Mouse (Mus musculus) fibroblast of lung, adult 2 months (primary cell): ENCODE results near the gene Tmem43.
A peak's percentile ranks its signal among the peaks of the same experiment; 100 is the strongest.

Experiments
- DNase-seq: peaks from one replicate; pipeline ENCODE4 v3.0.0-alpha.2; 2011; ENCODE audit warnings: low read depth

Gene Tmem43

DNA sequence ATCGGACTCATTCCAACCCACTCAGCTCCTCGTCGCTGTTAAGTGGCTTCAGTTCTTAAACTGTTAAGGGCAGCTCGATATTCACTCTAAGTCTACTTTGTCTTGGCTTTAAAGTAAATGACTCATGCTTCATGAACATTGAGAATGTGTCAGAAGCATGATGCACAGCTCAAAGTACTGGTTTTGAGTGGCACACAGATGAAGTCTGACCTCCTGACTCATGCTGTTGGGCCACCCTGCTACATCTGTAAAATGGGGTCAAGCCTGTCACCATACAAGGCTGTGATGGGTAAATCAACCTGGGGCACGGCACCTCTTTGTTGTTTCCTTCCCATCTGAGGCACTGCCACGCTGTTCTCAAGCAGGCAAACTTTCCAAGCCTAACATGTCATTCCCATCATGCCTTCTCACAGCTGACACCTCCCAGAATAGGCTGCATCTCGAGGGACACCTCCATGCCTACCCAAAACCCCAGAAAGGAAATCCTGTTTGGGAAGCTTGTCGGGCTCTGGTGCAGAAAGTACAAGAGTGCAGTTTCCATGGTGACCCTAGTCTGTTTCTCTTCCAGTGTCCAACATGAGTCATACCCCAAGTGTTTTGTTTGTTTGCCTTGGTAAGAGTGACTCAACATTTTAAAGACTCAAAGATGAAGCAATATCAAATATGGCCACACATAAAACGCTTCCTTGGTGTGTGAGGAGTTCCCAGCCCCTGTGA, 15.2 kb downstream of the Tmem43 start:
- peak; percentile 87 for DNase-seq

DNA sequence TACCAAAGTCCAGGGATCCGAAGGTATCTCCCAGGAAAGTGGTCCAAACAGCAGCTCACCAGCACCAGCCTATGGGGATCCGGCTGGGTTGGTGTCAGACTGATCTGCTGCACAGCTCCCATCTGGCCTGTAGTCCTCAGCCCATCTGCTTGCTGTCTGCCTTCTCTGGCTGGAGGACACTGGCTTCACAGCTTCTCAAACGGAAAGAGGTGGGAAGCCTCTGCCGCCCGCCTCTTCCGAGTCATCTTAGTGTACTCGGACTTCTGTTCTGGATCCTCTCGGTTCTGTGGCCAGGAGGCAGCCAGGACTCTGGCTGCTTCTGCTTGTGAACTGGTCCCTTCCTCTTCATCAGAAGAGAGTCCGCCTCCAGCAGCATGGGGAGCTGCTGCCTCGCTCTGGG, 16.4 kb downstream of the Tmem43 start:
- DNase-seq = no peak

DNA sequence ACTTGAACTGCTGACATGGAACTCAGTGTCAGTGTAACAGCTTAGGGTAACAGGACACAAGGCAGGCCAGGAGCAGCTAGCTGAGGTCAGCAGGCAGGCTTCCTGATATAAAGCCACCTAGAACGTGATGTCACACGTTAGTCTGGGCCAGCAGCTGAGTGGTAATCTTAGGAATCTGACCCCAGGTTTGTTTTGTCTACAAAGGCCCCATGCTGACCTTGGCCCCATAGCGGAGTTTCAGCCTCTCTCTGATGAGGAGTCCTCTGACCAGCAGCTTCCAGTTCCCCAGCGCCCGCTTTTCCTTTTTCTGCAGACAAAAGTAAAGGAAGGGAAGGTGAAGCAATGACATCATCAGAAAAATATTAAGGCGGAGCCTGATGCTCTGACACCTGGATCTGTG, 17.5 kb downstream of the Tmem43 start:
- DNase-seq = no peak

DNA sequence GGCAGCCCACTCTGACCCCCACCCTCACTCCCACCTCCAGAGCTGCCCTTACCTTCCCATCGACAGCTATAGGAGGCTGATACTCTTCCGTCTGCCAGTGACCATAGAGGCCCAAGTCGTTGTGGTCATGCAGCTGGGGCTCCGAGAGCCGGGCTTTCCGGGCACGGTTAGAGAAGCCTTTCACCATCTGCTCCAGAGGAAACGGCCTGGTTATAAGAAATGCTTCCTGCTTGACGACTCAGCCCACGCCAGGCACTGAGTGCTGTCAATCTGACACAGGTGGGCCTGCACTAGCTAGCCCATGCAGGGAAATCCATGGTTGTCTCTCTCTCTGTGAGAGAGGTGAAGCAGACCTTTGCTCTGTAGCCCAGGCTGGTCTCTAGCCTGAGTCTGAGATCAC, 19.6 kb downstream of the Tmem43 start:
- DNase-seq = no peak

- DNase-seq = no peak
Observed at GRCm38 (mm10) chr6:91494526-91494925, 21.0 kb downstream of the Tmem43 start.

- DNase-seq = no peak
Observed at GRCm38 (mm10) chr6:91503302-91503701, 29.8 kb downstream of the Tmem43 start.

DNA sequence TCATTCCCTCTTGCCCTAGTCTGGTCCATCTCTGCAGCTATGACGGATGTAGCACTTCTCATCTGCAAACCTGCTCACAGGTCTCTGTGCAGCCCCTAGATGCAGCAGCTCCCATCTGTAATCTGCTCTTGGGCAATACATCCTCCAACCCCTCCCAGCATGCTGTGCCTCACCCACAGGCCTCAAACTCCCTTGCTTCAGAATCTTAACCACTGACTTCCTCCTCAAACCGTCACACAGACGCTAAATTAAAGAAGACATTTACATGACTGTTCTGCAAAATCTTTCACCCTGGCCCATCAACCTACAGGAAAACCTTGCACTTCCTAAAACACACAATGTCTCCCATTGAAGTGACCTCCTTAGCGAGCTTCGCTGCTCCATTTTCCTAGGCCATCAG, 32.5 kb downstream of the Tmem43 start:
- no peak for DNase-seq

DNA sequence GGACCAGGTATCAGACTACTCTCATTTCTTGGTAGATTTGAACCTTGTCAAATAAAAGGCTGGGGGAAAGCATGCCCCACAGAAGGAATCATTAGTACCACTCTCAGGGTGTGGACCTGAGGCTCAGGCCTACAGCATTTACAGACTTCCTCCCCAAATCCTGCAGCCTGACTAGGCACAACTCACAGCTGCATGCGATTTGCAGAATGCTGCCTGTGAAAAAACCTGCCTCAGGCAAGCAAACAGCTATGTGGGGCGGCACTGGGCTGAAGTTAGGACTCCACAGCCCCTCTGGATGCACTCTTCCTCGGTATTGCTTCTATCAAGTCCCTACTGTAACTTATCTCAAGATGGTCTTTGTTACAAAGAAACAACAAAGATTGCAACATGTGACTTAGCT, 34.5 kb downstream of the Tmem43 start:
- DNase-seq = no peak

DNA sequence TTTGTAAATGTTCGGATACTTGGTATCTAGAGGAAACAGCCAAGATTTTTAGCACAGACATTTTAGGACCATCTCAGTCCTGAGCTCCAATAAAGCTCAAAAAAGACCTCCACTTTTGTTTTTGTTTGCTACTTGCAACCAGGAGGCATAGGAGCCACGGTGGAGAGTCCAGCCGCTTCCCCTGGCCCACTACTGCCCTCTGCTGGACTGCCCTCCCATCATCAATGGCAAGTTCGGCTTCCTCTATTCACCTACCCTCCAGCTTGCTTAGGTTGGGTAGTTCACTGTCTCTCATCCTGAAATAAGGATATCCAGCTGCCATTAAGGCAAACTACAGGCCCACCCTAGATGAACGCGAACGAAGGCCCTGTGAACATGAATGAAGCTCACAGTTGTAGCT, 35.8 kb downstream of the Tmem43 start:
- no peak for DNase-seq

DNA sequence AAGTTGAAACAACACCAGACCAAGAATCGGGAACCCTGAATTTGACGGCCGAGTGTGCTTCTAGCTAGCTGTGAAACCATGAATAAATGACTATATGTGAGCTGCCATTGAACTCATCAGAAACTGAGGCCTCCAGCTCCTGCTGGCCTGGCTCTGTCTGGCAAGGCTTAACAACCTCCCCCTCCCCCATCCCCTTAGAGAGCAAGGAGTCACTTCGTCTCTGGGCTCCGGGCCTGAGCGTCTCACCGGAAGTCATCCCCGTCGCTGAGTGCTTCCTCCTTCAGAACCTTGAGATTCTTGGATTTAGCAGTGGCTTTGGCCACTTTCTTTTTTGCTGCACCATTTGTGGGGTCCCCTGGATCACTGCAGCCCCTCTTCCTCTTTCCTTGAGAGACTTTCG, 36.7 kb downstream of the Tmem43 start:
- DNase-seq = no peak

DNA sequence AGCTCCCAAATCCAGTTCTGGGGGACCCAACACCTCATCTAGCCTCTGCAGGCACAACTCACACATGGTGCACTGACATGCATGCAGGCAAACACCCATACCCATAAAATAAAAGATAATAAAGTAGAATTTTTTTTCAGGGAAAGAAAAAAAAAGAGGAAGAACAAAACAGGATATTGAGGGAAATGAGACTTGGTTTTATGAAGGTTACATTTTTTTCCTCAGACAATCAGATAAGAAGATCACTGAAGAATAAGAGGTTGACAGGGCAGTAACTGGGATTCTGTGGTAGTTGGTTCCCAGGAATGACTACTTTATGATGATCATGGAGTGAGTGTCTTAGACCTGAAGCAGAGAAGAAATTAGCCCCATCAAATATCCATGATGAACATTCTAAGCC, 40.6 kb downstream of the Tmem43 start:
- no peak for DNase-seq

- no peak for DNase-seq
Observed at GRCm38 (mm10) chr6:91514737-91515362, 41.3 kb downstream of the Tmem43 start.

- DNase-seq = peak; percentile 91
Observed at GRCm38 (mm10) chr6:91515545-91516449, 42.3 kb downstream of the Tmem43 start, which contains the start of the genes Xpc and Lsm3. Xpc (minus strand) TSS chr6:91515888. Lsm3 (plus strand) TSS chr6:91515928.

- no peak for DNase-seq
Observed at GRCm38 (mm10) chr6:91518454-91519020, 45.0 kb downstream of the Tmem43 start.

DNA sequence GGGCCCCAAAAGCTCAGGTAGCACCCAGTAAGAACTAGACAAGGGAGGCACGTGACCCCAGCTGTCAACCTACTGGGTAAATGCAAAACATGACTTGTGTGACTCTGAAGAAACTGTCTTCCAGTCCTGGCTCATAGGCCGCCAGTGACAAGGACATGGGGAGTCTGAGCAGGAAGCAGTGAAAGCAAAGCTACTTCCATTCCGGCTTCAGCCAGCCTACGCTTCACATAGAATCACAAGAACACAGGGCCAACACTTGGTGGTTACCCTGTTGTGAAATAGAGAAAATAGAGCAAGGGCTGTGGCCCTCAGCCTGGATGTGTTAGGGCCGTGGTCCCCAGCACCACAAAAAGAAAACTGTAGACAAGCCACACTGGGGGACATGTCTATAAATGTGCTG, 49.3 kb downstream of the Tmem43 start:
- no peak for DNase-seq

DNA sequence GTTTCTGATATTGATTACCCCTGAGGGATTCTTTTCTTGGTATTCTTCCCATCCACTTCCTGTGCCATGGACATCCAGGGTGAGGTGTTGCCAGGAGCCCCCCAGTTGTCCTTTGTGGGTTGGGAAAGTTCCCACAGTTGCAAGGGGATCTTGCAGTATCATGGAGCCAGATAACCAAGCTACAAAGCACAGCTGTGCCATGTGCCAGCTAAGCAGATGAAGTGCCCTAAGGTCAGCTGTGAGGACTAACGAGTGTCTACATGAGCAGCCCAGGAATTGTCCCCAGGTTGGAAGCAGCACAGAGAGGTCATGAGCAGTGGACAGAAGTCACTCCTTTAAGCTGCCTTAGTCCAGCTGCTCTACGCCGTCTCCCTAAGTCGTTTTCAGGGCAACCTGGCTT, 52.0 kb downstream of the Tmem43 start:
- DNase-seq = no peak

- DNase-seq = no peak
Observed at GRCm38 (mm10) chr6:91527227-91527860, 53.8 kb downstream of the Tmem43 start.

DNA sequence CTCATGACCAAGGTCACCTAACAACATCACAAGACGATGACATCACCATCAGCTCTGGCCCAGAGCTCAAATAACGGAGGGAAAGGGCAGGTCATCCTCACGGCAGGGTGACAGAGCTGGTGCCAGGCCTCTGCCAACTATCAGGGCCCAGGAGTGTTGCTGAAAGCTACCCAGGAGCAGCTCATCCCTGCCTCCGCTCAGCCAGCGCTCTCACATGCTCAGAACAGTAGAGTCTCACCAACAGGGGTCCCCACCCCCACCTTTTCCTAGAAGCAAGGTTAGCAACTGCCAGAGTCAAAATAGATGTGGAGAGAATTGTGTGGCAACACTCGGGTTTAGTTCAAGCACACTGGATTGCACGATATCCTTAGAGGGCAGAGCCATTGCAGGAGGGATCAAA, 54.8 kb downstream of the Tmem43 start:
- DNase-seq = no peak

GRCm38 (mm10) chr6:91530673-91531072, 57.2 kb downstream of the Tmem43 start:
- DNase-seq = no peak

DNA sequence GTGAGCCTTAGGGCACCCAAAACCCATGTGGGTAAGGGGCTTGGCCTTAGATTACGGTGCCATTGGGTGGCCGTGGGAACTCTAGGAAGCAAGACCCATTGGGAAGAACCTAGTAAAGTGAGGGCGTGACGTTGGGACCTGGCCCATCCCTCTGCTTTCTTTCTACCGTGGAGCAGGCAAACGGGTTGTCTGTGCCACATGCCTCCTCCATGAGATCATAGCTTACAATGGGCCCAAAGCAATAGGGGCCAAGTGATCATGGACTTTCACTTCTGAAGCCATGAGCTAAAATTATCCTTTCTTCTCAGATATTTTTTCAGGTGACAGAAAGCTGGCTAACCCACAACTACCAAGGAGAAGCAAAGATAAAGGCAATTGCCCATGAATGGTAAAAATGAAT, 57.8 kb downstream of the Tmem43 start:
- no peak for DNase-seq

DNA sequence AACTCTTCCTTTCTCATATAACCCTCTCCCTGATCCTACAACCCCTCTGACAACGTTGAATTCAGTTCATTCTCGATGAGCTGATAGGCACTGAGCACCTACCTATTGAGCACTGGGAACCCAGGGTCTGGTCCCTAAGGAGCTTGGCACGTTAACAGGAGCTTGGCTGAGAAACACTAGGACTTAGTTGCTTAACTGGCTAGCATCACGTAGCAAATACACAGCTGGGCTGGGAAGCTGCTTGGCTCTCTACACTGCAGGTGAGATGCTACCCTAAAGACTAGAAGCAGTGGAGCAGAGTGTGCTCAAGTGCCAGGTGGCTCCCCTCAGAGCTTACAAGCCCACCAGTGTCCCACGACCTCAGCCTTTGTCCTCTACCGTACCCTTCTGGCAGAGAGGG, 59.2 kb downstream of the Tmem43 start:
- no peak for DNase-seq

GRCm38 (mm10) chr6:91533359-91533758, 59.9 kb downstream of the Tmem43 start:
- no peak for DNase-seq
